Mouse (Mus musculus) stomach, embryonic 14.5 days (tissue): ENCODE data around the gene Nfkb1. TPM values are rescaled to one million over a fixed set of nuclear protein-coding genes. Genes with fewer than 3 reads are reported as not detected.

Source experiments
- ATAC-seq: fragments of 200-750 bp; cut with Nextera tagmentation; 2 replicates; pipeline ENCODE4 v1.8.0; 2017; ENCODE audit warnings: low read depth, moderate TSS enrichment; ENCODE audit not compliant: insufficient number of reproducible peaks, insufficient read depth, low FRiP score
- H3K27ac ChIP-seq: fragments of 300-500 bp; sonication (generic); 2 replicates; pipeline ENCODE4 v1.5.1; 2014; ENCODE audit warnings: mild to moderate bottlenecking, low read length, moderate library complexity, mixed read lengths
- H3K27me3 ChIP-seq: fragments of 300-500 bp; sonication (generic); 2 replicates; pipeline ENCODE4 v1.6.1; 2014; ENCODE audit warnings: low read length, control low read depth, mixed read lengths; ENCODE audit not compliant: control insufficient read depth, insufficient read depth
- H3K36me3 ChIP-seq: fragments of 300-500 bp; sonication (generic); 2 replicates; pipeline ENCODE4 v1.6.1; 2014; ENCODE audit warnings: mild to moderate bottlenecking, control low read depth, low read length, moderate library complexity, mixed read lengths; ENCODE audit not compliant: control insufficient read depth, insufficient read depth
- H3K4me1 ChIP-seq: fragments of 300-500 bp; sonication (generic); 2 replicates; pipeline ENCODE4 v1.6.1; 2014; ENCODE audit warnings: low read length, control low read depth, mixed read lengths; ENCODE audit not compliant: control insufficient read depth, insufficient read depth
- H3K4me2 ChIP-seq: fragments of 300-500 bp; sonication (generic); replicated peaks from 2 replicates; pipeline ENCODE4 v1.6.1; 2014; ENCODE audit warnings: low read depth, low read length, control low read depth
- H3K4me3 ChIP-seq: fragments of 300-500 bp; sonication (generic); 2 replicates; pipeline ENCODE4 v1.5.1; 2014; ENCODE audit warnings: low read depth, low read length, control low read depth
- H3K9ac ChIP-seq: fragments of 300-500 bp; sonication (generic); replicated peaks from 2 replicates; pipeline ENCODE4 v1.6.1; 2014; ENCODE audit warnings: low read depth, mild to moderate bottlenecking, control low read depth, low read length, moderate library complexity, mixed read lengths
- H3K9me3 ChIP-seq: fragments of 300-500 bp; sonication (generic); 2 replicates; pipeline ENCODE4 v1.6.1; 2016; ENCODE audit warnings: low read depth, low read length, control low read depth; ENCODE audit not compliant: control insufficient read depth
- WGBS: fragments of 180-500 bp; shearing (Covaris S2); extraction: QIAGEN DNeasy Blood & Tissue Kit; methylation state at CpG from one replicate; pipeline ENCODE4 v1.1.7; 2014; 5-methylcytosine and 5-hydroxymethylcytosine counted together
- polyA plus RNA-seq: library from polyadenylated mRNA; unstranded; fragments of >200 nt; fragmentation: Nextera tagmentation; extraction: Ambion mirVana; gene quantifications from 2 replicates; pipeline ENCODE4 v1.2.1, GENCODE M21; 2014

Nfkb1 gene
- polyA plus RNA-seq, 1 experiment from 2014 or later = 36.2 TPM

DNA sequence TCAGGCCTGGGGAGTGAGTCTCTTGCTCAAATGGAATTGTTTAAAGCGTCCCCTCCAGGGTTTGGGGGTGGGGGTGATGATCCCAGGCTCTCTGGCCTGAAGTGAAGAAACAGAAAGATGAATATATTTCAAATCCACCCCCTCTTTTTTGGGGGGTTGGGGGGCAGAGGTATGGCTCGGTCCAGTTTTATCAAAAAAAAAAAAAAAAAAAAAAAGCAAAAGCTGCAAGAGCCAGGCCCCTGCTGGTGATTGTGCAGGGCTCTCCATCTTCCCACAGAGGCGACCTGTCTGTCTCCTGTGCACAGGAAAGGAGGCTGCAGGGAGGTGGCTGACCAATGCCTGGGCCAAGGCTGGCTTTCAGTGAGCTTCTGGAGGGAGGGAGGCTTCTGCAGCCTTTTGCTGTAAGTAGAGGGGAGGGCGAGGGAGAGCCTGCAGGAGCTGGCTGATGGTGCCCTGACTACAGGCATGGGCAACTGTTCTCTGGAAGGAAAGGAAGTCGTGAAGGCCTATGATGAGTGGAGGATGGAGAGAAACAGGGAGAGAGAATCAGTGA, 112.7 kb downstream of the Nfkb1 start:
- WGBS = 37% methylated on average over 5 of the region's 5 CpGs
- peaks cover 29% of the 10 kb centered on the region for H3K4me1 ChIP-seq

DNA sequence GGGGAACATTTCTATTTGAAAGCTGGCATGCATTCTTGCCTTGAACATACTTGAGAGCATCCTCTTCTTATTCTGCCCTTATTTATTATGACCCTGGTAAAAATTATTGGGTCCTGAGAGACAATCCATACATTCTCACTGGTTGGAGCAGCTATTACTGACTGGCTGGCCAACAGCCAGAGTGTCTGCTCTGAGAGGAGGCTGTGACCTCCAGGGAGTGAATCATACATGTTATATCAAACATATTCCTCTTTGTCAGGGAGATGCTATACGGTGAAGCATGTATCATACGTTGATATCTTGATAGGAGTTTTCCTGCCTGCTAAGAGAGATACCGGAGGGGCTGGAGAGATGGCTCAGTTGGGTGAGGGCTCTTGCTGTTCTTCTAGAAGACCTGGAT, 116.2 kb downstream of the Nfkb1 start:
- ATAC-seq = no peak

More for the DNA sequence above, 112.7 kb downstream of the Nfkb1 start:
- no peaks in the 10 kb centered on the region for H3K27me3 ChIP-seq
- H3K4me2 ChIP-seq = no peak overlapping the region
- no peak for ATAC-seq
- no peak overlapping the region for H3K27ac ChIP-seq
- H3K36me3 ChIP-seq = no peaks in the 10 kb centered on the region
- no peaks in the 10 kb centered on the region for H3K9me3 ChIP-seq
- no peak overlapping the region for H3K9ac ChIP-seq
- no peak overlapping the region for H3K4me3 ChIP-seq

DNA sequence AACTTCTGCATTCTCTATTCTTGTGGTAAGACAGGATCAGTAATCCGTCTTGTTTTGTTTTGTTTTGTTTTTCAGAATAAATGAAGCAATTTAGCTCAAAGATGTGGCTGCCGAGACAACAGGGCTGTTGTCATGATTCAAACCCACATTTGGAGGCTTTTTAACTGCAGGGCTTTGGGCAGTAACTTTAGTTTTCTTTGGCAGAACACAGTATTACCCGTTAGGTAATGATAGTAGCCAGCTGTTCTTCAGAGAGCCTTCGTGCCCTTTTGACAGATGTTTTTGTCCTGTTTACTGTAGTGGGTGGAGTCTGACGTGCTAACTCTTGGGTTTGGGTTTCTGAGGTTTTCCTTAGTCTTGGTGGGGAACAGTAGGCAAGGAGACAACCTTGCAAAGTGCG, 118.3 kb downstream of the Nfkb1 start:
- H3K9me3 ChIP-seq = no peaks in the 10 kb centered on the region
- no peaks in the 10 kb centered on the region for H3K27me3 ChIP-seq
- peak overlapping the region; percentile 10; the same call in 1 of the 2 replicates for H3K27ac ChIP-seq
- peaks cover 21% of the 10 kb centered on the region for H3K4me1 ChIP-seq
- no peaks in the 10 kb centered on the region for H3K36me3 ChIP-seq
- H3K9ac ChIP-seq = no peak overlapping the region
- H3K4me2 ChIP-seq = no peak overlapping the region
- H3K4me3 ChIP-seq = no peak overlapping the region
- 33% methylated on average over 6 of the region's 6 CpGs for WGBS
- ATAC-seq = no peak

More for the DNA sequence above, 116.2 kb downstream of the Nfkb1 start:
- Histone ChIP-seq H3K27ac (no peak overlapping the region), H3K4me2 (no peak overlapping the region), H3K4me1 (peaks cover 32% of the 10 kb centered on the region), H3K4me3 (no peak overlapping the region), H3K27me3 (no peaks in the 10 kb centered on the region), H3K36me3 (no peaks in the 10 kb centered on the region), H3K9me3 (no peaks in the 10 kb centered on the region), H3K9ac (no peak overlapping the region)
- WGBS = 63% methylated on average over 3 of the region's 3 CpGs

DNA sequence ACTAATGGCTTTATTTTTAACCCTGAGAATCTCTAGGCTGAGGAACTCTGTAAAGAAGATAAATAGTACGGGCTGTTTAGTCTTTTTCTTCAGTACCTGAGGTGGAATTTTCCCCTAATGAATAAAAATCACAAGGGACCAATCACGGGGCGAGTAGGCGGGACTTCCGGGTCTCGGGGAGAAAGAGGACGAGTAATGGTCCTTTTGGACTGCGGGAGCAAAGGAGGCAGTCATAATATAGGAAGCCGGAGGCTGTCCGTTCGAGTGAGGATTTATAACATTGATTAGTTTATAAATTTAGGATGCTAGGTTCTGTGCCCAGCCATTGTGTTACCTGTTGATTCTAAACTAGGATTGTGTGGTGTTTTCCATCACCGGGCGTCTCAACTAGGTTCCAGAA, 119.8 kb downstream of the Nfkb1 start:
- H3K9ac ChIP-seq = no peak overlapping the region
- H3K4me1 ChIP-seq = peaks cover 21% of the 10 kb centered on the region
- WGBS = 61% methylated on average over 13 of the region's 13 CpGs
- no peak overlapping the region for H3K4me3 ChIP-seq
- no peak overlapping the region for H3K4me2 ChIP-seq
- ATAC-seq = no peak
- H3K9me3 ChIP-seq = no peaks in the 10 kb centered on the region
- no peaks in the 10 kb centered on the region for H3K27me3 ChIP-seq
- no peaks in the 10 kb centered on the region for H3K36me3 ChIP-seq
- no peak overlapping the region for H3K27ac ChIP-seq

DNA sequence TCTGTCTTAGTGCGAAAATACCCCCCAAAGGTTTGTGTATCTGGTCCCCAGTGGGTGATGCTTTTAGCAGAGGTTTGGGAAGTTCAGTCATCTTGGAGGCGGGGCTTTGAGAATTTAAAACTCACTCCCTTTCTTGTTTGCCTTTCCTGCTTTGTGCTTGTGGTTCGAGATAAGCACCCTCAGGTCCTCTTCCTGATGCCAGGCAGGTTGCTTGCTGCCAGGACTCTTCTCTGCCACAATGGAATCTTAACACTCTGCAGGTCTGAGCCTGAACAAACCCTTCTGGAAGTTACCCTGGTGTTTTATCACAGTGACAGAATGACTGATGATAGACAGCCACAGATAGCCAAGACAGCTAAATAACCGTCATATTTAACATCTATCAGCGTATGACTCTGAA, 122.7 kb downstream of the Nfkb1 start:
- Histone ChIP-seq H3K27ac (no peak overlapping the region), H3K9me3 (no peaks in the 10 kb centered on the region), H3K27me3 (no peaks in the 10 kb centered on the region), H3K36me3 (no peaks in the 10 kb centered on the region), H3K9ac (no peak overlapping the region), H3K4me1 (peaks cover 10% of the 10 kb centered on the region), H3K4me3 (no peak overlapping the region), H3K4me2 (no peak overlapping the region)
- ATAC-seq = no peak
- 48% methylated on average over 5 of the region's 5 CpGs for WGBS

DNA sequence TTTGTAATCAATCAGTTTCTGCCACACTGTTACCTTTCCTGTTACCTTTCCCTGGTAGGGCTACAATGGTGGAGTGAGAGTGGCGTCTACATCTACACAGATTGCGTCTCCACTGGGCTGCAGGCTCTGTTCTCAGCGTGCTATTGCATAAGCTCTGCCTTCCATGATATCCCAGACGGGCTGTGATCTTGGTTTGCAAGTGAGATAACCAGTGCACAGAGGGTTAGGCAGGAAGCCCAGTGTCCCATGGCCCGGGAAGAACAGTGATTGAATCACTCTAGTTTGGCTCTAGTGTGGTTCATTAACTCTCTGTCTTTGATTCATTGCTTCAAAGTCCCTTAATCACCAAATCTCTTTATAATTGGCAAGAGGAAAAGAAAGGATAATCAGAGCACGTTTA, 123.5 kb downstream of the Nfkb1 start:
- Histone ChIP-seq H3K9me3 (no peaks in the 10 kb centered on the region), H3K27me3 (no peaks in the 10 kb centered on the region), H3K4me2 (no peak overlapping the region), H3K4me3 (no peak overlapping the region), H3K4me1 (peaks cover 2% of the 10 kb centered on the region), H3K9ac (no peak overlapping the region), H3K27ac (no peak overlapping the region), H3K36me3 (no peaks in the 10 kb centered on the region)
- ATAC-seq = no peak
- 71% methylated on average over 6 of the region's 6 CpGs for WGBS

DNA sequence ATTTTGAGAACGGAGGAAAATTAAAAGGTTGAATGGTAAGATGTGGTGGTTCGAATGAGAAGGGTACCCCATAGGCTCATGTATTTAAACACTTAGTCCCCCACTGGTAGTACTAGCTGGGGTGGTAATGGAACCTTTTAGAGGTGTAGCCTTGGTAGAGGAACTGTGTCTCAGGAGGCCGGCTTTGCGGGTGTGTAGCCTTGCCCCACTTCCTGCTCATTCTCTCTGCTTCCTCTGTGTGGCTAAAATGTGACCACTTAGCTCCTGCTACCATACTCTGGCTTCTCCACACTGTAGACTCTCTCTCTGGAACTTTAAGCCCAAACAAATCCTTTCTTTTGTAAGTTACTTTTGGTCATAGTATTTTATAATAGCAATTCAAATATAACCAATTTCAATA, 126.0 kb downstream of the Nfkb1 start:
- no peaks in the 10 kb centered on the region for H3K9me3 ChIP-seq
- H3K4me2 ChIP-seq = no peak overlapping the region
- no peak overlapping the region for H3K27ac ChIP-seq
- H3K9ac ChIP-seq = no peak overlapping the region
- no peak for ATAC-seq
- no peaks in the 10 kb centered on the region for H3K27me3 ChIP-seq
- no peaks in the 10 kb centered on the region for H3K36me3 ChIP-seq
- H3K4me1 ChIP-seq = no peaks in the 10 kb centered on the region
- WGBS = 82% methylated on average over 4 of the region's 4 CpGs
- no peak overlapping the region for H3K4me3 ChIP-seq

DNA sequence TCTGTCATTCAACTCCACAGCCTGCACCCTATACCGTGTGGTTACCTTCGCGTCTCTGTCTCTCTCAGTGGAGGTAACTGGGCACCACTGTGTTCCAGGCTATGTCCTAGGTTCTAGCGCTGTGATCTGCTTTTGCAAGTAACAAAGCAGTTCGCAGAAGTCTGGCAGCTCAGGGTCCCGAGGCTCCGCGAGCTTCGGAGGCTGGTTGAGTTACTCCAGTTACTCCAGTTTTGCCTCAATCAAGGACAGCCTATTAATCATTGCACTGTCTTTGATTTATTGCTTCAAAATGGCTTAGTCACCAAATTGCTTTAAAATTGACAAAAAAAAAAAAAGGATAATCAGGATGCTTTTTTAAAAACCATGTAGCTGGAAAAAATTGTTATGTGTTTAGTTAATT, 126.6 kb downstream of the Nfkb1 start:
- Histone ChIP-seq H3K4me3 (no peak overlapping the region), H3K9me3 (no peaks in the 10 kb centered on the region), H3K4me2 (no peak overlapping the region), H3K27me3 (no peaks in the 10 kb centered on the region), H3K4me1 (no peaks in the 10 kb centered on the region), H3K36me3 (no peaks in the 10 kb centered on the region), H3K27ac (no peak overlapping the region), H3K9ac (no peak overlapping the region)
- 77% methylated on average over 9 of the region's 9 CpGs for WGBS
- no peak for ATAC-seq

DNA sequence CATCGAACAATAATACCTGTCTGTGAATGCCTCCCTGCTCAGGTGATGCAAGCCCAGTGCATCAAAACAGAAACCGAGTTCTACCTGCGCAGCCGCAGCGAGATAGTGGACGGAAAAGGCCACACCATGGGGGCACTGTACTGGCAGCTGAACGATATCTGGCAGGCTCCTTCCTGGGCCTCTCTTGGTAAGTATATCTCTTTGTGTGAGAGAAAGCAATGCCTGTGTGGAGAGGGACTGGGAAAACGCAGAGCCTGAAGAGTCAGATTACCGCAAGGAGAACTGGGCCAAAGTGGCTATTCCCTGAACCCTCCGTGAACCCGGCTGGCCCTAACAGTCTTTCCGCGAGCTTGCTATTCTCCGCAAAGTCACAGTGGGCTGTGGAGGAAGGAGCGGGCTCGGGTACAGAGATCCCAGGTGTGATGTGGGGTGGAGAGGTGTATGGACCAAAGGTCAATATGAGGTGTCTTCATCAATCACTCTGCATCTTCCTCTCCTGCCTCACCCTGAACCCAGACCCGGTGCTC, 128.1 kb downstream of the Nfkb1 start:
- no peaks in the 10 kb centered on the region for H3K36me3 ChIP-seq
- no peaks in the 10 kb centered on the region for H3K4me1 ChIP-seq
- H3K27me3 ChIP-seq = no peaks in the 10 kb centered on the region
- 74% methylated on average over 17 of the region's 17 CpGs for WGBS
- H3K27ac ChIP-seq = no peak overlapping the region
- no peak overlapping the region for H3K9ac ChIP-seq
- no peak overlapping the region for H3K4me2 ChIP-seq
- H3K4me3 ChIP-seq = no peak overlapping the region
- peak; percentile 28; the same call in 1 of the 2 replicates for ATAC-seq
- no peaks in the 10 kb centered on the region for H3K9me3 ChIP-seq
